Mouse (Mus musculus) limb, embryonic 15.5 days (tissue): Measurements from ENCODE around the gene Dnmt3l. TPM values are rescaled to one million over a fixed set of nuclear protein-coding genes. Genes with fewer than 3 reads are reported as not detected.

Experiments
- polyA plus RNA-seq: library from polyadenylated mRNA; unstranded; fragments of >200 nt; fragmentation: Nextera tagmentation; extraction: Ambion mirVana; gene quantifications from 2 replicates; pipeline ENCODE4 v1.2.1, GENCODE M21; 2015

Dnmt3l gene
- polyA plus RNA-seq, 1 experiment from 2014 or later = 0.58 TPM

Other genes starting within 250 kb of the Dnmt3l start
- gene Gm9639, start 246.9 kb upstream of the Dnmt3l start, polyA plus RNA-seq = not detected in 2 replicates
- not detected in 2 replicates for gene Gm19668, start 242.8 kb upstream of the Dnmt3l start, polyA plus RNA-seq
- gene Gm9507, start 230.1 kb upstream of the Dnmt3l start, polyA plus RNA-seq = not detected in 2 replicates
- gene Gm2696, start 227.3 kb upstream of the Dnmt3l start, polyA plus RNA-seq = not detected in 2 replicates
- not detected in 2 replicates for gene Krtap10-4, start 214.9 kb upstream of the Dnmt3l start, polyA plus RNA-seq
- 0.17 TPM in 1 of 2 replicates, not detected in the other for gene Krtap10-10, start 206.0 kb upstream of the Dnmt3l start, polyA plus RNA-seq
- not detected in 2 replicates for gene Gm36176, start 195.1 kb upstream of the Dnmt3l start, polyA plus RNA-seq
- not detected in 2 replicates for gene Gm10318, start 189.1 kb upstream of the Dnmt3l start, polyA plus RNA-seq
- not detected in 2 replicates for gene Gm3285, start 180.0 kb upstream of the Dnmt3l start, polyA plus RNA-seq
- gene Lrrc3, start 139.4 kb upstream of the Dnmt3l start, polyA plus RNA-seq = 3.8 and 4.0 TPM in 2 replicates
- gene Trpm2, start 71.4 kb upstream of the Dnmt3l start, polyA plus RNA-seq = 0.50 and 0.51 TPM in 2 replicates
- 23.7 and 24.2 TPM in 2 replicates for gene 1810043G02Rik, start 63.4 kb upstream of the Dnmt3l start, polyA plus RNA-seq
- 164 and 168 TPM in 2 replicates for gene Pfkl, start 31.9 kb upstream of the Dnmt3l start, polyA plus RNA-seq
- 0.28 and 0.29 TPM in 2 replicates for gene Aire, start 1.7 kb downstream of the Dnmt3l start, polyA plus RNA-seq
- 7.2 and 7.3 TPM in 2 replicates for gene Icosl, start 27.4 kb downstream of the Dnmt3l start, polyA plus RNA-seq
- 38.7 and 42.1 TPM in 2 replicates for gene D10Jhu81e, start 127.8 kb downstream of the Dnmt3l start, polyA plus RNA-seq
- gene Pwp2, start 143.2 kb downstream of the Dnmt3l start, polyA plus RNA-seq = 18.5 and 18.9 TPM in 2 replicates
- gene Trappc10, start 202.7 kb downstream of the Dnmt3l start, polyA plus RNA-seq = 13.3 and 15.6 TPM in 2 replicates